Mouse (Mus musculus) skeletal muscle tissue, adult 2 months (tissue): Measurements from ENCODE around the gene Rnf8.
A peak's percentile ranks its signal among the peaks of the same experiment; 100 is the strongest.
"Not testable (repeated sequence)": the region's sequence is repeated elsewhere in the genome, so short reads cannot be mapped to it uniquely, and the experiment has no call there.

Source experiments
- DNase-seq: peaks from one replicate; pipeline ENCODE4 v3.0.0-alpha.2; 2012; ENCODE audit warnings: low read depth, low spot score

Rnf8 gene

DNA sequence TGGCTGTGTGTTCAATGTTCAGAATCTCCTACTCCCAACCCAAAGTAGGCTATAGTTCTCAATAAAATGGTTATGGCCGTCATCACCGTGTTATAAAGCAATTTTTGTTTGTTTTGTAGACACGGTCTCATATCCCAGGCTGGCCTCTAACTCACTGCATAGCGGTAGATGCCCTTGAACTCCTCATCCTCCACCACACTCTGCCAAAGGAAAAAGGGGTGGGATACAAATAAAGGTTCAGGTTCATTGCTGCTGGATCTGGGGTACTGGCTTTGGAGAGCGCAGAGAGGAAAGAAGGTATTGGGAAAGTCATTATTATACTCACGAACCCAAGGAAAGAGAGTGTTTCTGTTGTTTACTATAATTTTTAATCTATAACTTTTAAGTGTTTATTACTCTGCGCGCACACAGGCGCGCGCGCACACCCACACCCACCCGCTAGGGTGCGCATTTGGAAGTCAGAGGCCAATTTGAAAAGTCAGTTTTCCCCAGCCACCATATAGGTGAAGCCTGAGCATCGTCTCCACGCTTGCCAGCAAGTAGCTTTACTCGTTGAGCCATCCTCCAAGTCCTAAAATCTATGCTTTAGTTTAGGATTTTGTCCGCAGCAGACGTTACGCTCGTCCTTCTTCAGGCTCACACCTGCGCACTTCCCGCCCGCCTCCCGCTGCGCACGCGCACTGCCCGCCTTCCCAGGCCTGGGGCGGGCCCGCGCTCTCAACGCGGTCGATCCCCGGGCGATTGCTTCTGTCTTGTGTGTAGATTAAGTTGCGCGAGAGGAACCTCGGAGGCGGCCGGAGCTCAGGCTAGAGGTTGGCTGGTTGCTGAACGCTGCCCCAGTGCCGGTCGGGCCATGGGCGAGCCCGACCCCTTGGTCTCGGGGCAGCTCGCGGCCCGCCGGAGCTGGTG is at the start of gene Rnf8, which contains the start of gene Gm28043:
Gene Rnf8 (plus strand): TSS at position 676 of the 909 bp plus-strand sequence.
Gene Gm28043 (plus strand): TSS at position 762 of the 909 bp plus-strand sequence.
- peak; percentile 92 for DNase-seq

DNA sequence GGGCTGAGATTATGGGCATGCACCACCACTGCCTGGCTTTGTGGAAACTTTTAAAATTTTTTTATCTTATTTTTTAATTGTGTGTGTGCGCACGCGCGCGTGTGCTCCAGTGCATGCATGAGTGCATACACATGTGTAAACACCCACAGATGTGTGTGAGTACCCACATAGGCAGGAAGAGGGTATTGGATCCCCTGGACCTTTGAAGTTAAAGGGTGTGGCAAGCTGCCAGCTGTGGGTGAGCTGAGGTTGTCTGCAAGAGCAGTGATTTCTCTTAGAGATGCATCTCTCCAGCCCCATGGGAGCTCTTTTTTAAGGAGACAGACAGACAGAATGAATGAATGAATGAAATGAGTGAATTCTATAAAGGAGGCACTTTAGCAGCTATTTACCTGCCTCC is 49.1 kb upstream of the Rnf8 start:
- DNase-seq = no peak

DNA sequence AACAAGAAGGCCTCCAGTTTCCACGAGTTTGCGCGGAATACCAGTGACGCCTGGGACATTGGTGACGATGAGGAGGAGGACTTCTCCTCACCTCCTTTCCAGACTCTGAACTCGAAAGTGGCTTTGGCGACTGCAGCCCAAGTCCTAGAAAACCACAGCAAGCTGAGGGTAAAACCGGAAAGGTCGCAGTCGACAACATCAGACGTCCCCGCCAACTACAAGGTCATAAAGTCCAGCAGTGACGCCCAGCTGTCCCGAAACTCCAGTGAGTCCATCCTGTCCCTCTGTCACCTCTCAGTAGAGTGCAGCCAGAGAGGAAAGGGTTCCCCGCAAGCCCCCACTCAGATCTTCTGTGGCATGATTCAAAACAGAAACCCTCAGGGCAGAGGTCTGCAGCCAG is 46.2 kb upstream of the Rnf8 start:
- DNase-seq = no peak

DNA sequence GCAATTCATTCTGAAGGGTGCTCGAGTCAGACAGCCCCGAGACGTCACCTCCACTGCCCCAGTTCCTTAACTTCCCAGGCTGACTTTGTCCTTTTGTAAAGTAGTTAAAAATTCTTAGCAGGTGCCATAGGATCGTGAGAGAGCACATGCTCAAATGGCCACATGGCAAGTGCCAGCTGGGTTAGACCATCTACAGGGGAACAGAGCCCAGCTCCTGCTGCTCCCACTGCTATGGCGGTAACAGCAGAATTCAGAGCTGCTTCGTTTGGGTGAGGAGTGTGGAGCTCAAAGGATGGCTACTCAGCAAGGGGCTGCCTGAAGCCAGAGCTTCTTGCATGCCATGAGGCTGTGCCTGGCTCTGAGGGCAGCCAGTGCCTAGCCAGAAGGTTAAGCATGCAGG is 44.8 kb upstream of the Rnf8 start:
- DNase-seq = no peak

DNA sequence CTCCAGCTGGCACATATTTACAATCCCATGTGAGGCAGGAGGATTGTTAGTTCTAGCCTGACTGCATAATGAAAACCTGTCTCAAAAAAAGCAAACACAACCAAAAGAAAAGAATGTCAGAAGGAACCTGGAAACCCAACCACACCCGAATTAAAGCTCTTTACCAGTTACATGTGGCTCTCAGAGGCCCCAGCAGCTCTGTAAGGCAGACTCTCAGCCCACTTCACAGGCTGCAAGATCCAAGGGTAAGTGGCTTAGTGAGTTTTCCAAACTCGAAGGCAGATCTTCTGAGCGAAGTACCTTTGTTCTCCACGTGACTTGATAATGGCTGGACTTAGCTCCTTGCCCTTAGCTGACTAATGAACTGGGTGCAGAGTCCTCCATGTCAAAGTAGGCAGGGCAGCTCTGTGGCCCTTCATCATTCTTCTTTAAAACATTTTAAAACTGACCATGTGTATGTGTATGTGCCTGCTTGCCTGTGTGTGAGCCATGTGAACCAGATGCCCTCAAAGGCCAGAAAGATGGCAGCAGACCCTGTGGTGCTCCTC is 34.9 kb upstream of the Rnf8 start:
- no peak for DNase-seq

DNA sequence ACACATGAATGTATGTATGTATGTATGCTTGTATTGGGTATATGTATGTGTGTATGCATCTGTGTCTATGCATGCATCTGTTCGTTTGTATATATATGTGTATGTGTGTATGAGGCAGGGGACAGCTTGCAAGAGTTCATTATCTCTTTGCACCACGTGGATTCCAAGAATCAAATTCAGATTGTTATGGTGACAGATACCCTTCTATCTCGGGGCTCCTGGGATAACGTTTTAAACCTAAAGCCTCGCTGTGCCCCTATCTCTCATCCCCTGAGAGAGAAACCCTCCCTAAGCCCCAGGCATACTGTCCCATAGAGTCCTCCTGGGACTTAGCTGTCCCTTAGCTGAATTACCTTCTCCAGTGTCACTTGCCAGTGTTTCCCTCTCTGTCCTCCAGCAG is 31.0 kb upstream of the Rnf8 start:
- DNase-seq = no peak

DNA sequence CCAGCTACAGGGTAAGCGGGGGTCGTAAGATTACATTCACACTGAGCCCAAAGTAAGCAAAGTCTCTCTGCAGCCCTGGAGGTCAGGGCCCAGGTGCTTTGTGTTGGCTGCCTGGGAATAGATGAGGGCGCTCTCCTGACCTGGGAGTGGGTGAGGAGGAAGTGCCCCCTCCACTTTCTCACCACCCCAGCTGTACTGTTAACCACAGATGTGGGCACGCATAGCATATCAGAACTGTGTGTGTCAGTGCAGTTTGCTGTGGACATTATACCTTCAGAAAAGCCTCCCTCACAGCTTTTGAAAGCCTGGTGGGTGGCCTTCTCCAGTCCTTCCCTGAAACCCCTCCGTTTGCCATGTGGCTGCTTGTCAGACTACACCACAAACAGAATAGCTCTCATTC is 30.3 kb upstream of the Rnf8 start:
- DNase-seq = no peak

DNA sequence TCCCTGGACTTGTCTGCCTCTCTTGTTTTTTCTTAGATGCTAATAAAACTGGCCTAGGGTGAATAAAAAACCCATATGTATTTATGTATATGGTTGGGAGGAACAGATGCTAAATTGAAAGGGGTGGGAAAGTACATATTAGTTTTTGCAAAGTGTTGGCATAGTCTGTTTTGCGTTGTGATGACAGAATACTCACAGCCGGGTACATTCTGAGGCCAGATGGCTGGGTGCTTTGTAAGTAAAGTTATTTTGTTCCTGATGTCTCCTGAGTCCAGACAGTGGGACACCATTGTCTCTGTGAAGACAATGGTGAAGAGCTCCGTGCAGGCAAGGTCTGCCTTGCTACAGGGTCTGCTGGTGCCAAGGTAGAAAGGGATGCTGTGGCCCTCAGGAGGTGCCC is 29.9 kb upstream of the Rnf8 start:
- no peak for DNase-seq

DNA sequence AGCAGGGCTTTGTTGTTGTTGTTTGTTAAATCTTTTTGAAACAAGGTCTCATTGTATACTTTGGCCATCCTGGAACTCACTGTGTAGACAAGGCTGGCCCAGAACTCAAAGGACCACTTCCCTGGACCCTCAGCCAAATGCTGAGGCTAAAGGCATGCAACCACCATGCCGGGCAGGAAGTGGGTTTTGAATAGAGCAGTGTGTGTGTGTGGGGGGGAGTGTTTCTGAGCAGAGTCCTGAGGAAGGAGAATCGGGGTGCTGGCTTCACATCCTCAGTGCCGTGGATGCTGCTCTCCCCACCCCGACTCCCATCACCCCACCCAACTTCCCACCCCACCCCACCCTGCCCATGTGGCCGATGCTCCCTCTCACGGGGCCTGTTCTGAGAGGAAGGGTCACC is 29.1 kb upstream of the Rnf8 start:
- DNase-seq = no peak

DNA sequence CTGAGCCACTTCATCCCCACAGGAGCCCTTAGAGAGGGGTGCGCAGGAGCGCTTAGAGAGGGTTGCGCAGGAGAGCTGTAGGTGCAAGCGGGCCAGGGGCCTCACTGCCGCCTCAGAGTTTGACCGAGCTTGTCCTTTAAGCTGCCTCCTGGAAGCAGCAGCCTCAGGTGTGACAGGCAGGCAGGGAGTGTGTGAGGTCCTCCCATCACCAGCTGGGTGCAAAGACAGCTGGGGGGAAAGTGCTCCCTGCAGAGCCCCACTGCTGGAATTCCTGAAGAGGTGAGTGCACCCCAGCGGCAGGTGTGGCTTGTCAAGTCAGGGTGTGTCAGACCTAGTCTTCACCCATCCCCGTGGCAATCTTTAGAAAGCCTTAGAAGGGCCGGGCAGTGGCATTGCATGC is 27.7 kb upstream of the Rnf8 start:
- DNase-seq = no peak

DNA sequence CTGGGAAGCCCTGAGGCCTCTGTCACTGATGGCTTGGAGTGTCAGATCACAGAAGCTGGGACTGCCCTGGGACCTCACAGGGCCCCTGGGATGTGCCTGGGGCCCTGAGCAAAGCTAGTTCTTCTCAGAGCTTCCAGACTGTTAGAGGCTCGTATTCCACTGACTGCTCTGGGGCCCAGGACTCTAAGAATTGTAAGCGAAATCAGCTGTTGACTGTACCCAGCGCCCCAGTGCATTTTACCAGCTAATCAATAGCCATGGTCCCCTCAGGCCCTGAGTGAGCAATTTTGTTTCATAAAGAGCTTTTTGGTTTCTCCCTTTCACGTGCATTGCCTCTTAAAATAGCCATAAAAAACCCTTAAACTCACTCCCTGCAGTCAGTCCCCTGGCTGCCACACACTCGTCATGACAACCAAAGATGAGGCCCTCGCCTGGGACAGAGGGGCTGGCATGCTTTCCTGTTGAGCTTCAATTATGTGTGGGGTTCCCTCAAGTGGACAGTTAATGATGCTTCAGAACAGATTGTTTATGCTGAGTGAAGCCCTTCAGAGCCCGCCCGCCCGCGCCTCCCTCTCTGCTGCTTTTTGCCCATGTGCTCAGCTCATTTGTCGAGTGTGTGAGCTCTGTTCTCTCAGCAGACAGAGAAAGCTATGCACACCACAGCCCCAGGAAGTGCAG is 25.2 kb upstream of the Rnf8 start:
- no peak for DNase-seq

DNA sequence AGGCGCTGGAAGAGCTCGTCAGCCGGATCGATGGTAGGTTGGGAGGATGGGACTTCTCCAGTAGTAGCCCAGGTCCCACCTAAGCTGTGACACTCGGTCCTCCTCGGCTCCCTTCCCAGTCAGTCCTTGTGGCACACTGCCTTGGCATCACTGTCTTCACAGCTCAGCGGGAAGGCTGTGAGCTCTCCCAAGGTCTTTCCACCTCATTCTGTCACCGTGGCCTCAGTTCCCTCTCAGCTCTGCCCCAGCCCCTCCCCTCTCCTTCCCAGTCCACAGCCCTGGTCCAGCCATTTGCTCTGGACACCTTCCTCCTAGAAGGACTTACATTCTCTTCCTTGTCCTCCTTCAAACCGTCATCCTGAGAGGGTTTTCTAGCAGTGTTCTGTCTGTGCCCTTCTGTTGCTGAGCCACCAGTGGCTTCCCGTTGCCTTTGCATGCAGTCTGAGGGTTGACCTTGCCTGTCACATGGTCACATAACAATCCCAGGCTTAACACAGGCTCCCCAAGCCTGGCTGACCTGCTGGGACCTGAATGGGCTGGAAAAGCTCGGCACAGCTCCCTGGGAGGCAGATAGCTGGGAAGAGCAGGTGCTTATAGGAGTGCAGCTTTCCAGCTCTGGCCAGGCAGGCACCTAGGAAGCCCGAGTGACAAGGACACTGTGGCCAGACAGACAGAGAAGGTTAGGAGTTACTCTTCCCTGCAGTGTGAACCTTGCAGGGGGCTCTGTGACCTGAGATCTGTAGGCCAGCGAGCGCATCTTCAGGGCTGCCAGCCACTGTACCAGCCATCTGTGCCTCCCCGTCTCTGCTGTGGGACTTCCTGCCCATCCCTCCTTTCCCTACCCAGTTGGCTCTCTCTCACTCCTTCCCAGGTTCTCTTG is 18.5 kb upstream of the Rnf8 start:
- DNase-seq = no peak

DNA sequence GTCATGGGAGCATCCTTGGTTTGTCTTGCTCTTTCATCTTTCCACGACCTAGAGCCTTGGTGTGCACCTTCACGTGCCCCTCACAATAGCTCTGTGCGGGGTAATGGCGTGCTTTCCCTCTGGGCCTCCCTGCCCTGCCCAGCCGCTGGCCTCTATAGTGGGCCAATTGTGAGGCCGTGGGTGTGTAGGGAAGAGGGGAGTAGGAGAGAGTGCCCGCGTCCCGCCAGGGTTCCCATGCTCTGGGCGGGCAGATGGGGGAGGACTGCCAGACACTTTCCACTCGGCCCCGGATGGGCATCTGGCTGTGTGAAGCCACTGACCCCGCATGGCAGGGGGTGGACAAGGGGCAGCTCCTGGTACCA is 17.8 kb upstream of the Rnf8 start:
- DNase-seq = no peak

DNA sequence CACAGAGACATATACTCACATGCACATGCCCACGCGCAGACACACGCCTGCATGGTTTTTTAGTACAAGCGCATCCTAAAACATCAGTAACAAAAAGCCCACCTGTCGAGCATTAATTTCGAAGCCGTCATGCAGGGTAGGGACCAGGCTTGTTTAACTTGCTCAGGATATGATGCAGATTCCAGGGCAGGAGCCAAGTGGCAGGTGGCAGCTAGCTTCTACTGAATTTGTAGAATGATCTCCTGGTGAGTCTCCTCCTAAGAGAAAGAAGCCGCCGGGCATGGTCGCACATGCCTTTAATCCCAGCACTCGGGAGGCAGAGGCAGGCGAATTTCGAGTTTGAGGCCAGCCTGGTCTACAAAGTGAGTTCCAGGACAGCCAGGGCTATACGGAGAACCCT is 15.5 kb upstream of the Rnf8 start:
- no peak for DNase-seq

DNA sequence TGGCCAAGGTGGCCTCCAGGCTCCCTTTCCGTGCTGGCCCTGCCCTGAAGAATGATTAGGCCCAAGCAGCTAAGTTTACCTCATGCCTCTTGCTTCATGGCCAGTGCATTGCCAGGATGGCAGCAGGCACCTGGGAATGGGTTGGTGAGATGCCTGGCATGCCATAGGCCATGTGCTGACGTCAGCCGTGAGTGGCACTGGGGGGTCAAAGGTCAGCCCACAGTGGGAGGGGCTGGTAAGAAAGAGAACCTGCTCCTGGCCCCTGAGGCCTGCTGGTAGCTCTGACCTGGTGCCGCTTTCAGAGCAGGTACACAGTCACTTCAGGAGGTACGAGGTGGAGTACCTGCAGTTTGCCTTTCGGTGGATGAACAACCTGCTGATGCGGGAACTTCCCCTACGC is 15.1 kb upstream of the Rnf8 start:
- no peak for DNase-seq

DNA sequence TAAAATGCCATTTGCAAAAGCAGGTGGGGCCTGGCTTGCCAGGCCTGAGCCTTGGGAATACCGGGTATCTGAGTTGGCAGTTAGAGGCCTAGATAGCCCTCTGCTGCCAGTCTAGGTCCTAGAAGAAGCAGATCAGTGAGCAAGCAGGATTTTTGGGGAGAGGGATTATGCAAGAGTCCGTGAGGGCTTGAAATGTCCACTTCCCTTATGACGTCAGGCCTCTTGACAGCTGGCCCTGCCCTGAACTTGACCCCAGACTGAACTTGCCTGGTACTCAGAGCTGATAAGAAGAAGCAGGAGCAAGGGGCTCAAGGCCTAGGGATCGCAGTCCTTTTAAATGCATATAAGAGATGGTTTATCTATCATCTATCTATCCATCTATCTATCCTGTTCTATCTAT is 13.2 kb upstream of the Rnf8 start:
- DNase-seq = peak; percentile 36

DNA sequence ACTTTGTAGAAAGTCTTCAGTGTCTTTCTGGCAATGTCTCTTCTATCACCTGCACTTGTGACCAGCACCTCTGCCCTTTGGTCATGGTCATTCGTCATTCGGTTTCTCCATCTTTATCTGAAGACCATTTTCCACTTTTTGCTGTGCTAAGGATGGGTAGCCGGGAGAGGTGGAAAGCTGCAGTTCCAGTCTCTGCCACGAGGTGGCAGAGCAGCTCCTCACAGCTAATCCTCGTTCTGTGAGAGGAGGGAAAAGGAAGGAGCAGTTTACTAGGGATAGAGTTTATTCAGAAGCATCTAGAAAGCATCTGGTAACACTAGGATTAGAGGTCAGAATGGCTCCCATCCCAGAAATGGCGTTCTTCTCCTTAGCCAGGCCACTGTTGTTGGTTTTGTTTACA is 11.3 kb upstream of the Rnf8 start:
- DNase-seq = peak; percentile 56

DNA sequence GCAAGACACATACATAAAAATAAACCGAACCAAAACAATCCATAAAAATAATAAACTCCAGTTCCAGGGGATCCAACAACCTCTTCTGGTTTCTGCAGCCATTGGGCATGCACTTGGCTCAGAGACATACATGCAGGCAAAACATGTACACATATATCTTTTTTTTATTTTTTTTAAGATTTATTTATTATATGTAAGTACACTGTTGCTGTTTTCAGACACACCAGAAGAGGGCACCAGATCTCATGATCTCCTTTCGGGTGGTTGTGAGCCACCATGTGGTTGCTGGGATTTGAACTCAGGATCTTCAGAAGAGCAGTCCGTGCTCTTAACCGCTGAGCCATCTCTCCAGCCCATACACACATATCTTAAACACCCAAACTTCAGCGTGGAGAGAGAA is 1.1 kb upstream of the Rnf8 start:
- not testable (repeated sequence) for DNase-seq

DNA sequence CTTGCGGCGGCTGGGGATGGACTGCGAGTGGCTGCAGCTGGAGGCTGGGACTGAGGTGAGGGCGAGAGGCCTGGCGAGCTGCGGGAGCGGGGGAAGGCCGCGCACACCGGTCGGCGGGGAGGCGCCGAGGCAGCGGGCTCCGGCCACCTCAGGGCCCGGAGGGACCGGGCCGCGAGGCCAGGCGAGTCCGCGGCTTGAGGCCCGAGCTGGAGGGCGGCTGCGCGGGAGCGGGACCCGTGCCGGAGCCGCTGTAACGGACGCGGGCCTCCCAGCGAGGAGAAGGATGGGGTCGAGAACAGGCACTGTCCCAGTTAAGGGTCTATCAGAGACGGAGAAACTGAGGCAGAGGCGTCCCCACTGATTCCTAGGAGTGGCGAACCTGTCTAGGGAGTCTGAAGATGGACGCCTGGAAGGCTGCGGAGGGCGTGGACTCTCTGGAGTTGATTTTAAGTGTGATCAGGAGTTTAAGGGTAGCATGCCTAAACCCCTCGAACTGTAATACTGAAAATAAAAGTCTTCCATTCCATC is 498 bp downstream of the Rnf8 start:
- DNase-seq = no peak

DNA sequence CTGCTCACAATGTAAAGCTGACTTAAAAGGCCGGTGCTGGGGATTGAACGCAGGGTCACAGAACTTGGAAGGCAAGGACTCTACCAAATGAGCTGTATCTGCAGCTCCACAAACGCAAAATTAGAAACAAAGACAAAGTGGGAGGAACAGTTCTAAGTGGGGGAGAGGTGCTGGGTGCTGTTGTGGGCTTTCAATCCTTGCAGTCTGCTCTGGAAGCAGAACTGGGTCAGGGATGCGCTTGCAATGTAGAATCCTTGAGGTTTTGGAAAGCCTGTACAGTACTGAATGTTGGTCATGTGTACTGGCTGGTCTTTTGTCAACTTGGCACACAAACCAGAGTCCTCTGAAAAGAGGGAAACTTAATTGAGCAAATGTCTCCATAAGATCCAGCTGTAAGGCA is 1.0 kb downstream of the Rnf8 start:
- DNase-seq = no peak

DNA sequence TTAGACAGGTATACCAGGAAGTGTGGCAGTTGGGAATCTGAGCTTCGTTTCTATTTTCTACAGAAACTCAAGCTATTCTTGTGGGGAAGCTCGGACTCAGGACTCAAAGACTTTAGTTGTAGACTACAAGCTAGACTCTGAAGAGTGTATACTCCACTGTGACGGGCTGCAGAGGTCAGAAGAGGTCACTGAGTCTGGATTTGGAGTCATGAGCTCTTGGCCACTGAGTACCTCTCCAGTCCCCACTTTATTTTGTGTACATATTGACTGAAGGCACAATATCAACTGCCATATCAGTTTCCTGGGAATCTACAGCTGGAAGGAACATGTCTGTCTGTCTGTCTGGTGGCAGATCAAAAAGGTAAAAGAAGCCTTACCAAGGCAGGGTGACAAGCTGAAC is 4.6 kb downstream of the Rnf8 start:
- DNase-seq = no peak

DNA sequence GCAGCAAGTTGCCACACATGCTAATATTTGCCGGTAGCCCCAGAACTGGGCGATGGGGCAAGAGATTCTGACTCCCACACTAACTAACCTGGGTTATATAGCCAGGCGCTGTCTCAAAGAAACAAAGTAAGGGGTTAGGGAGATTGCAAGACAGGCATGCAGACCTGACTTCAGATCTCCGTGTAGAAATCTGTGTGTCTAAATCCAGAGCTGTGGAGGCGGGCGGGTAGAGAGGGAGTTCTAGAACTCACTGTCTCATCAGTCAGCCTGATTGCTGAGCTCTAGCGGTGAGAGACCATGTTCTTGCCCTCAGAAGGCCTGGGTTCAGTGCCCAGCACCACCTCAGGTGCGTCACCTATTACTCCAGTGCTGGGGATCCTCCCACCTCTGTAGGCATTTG is 8.9 kb downstream of the Rnf8 start:
- no peak for DNase-seq
